Mouse (Mus musculus): Measurements from ENCODE around the gene Rhox3g.
"Not testable (repeated sequence)": the region's sequence is repeated elsewhere in the genome, so short reads cannot be mapped to it uniquely, and the experiment has no call there.

Rhox3g gene

DNA sequence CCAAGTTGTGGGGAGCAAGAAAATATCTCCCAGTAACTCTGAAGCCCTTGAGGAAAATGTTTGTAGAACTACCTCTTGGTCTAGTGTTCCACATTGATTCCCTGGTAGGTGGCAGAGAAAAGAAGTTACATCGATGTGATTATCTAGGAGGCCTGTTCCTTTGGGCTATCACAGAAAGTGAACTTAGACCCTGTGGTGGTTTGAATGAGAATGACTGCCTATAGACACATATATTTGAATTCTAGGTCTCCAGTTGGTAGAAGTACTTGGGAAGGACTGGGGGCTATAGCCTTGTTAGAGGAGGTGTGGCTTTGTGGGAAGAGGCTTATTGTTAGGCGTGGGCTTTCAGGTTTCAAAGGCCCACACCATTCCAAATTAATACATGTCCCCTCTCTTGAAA lies at the start of gene Rhox3g:
TSS of gene Rhox3g (minus strand) at position 101 of the 400 bp plus-strand sequence.
- DNase-seq (ENCODE audit: low read depth, low spot score) = not testable (repeated sequence)

DNA sequence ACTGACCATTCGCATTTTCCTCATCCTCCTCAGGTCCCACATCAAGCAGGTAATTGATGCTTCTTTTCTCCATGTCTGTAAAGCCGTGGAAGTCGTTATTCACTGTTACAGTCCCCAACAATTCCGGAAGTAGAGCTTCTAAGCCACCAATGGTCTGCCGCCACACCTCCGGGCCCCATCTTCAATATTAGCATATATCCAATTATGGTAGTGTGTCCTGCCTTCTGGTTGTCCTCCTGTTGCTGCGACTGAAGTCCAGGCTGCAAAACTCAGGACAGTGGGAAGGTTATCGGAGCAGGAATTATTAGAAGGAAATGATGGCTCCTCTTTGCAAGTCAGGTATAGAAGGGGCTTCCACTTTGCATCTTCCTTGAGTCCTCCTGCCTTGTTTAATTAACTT lies 44.8 kb upstream of the Rhox3g start, which contains the start of gene Rhox2h:
TSS of gene Rhox2h (minus strand) at position 101 of the 400 bp plus-strand sequence.
- not testable (repeated sequence) for DNase-seq (ENCODE audit: low read depth, low spot score)

DNA sequence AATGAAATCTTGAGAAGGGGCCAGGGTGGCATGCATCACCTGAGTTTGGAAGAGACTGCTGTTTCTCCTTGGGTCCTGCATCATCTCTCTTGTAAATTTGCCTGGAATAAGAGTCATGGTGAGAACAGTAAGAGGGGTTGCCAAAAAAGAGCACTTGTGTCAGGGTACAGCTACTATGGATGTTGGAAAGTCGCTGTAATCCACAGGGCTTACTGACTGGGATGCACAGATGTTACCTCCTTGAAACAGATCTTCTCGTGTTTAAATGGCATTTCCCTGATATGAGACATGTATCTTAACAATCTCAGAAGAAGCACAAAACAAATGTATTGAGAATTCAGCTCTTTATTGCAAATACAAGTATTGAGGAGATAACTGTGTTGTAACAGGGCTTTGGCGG lies 40.3 kb upstream of the Rhox3g start, which contains the start of gene Rhox3h:
TSS of gene Rhox3h (minus strand) at position 101 of the 400 bp plus-strand sequence.
- DNase-seq (ENCODE audit: low read depth, low spot score) = not testable (repeated sequence)

- not testable (repeated sequence) for DNase-seq (ENCODE audit: low read depth, low spot score)
Measured at GRCm38 (mm10) chrX:37651227-37651626, 22.8 kb upstream of the Rhox3g start, which contains the start of gene Rhox4g. Rhox4g (minus strand) TSS chrX:37651327.

GRCm38 (mm10) chrX:37643370-37643769 lies 15.0 kb upstream of the Rhox3g start, which contains the start of gene Rhox2g:
Rhox2g (minus strand) TSS chrX:37643470.
- DNase-seq (ENCODE audit: low read depth, low spot score) = not testable (repeated sequence)

DNA sequence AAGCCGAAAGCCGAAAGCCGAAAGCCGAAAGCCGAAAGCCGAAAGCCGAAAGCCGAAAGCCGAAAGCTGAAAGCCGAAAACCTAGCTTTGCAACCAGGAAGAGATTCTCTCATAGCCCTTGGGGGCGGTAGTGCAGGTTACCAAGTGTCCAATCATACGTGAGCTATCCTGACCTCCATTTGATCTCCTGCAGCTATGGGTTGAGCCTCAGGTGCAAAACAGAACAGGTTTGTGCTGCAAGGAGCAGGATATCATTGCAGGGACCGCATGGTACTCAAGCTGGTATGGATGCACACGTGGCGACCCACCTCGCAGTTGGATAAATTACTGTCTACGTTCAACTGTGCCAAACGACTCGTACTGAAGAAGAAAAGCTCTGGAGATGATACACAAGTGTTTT lies 20.8 kb downstream of the Rhox3g start, which contains the start of gene Rhox4f:
TSS of gene Rhox4f (minus strand) at position 101 of the 400 bp plus-strand sequence.
- DNase-seq (ENCODE audit: low read depth, low spot score) = not testable (repeated sequence)

- not testable (repeated sequence) for DNase-seq (ENCODE audit: low read depth, low spot score)
Measured at GRCm38 (mm10) chrX:37580692-37581091, 47.7 kb downstream of the Rhox3g start, which contains the start of gene Rhox3f. Rhox3f (plus strand) TSS chrX:37580992.
